Mouse (Mus musculus): ENCODE results near the gene Lig4.
A peak's percentile ranks its signal among the peaks of the same experiment; 100 is the strongest.

The Lig4 gene

DNA sequence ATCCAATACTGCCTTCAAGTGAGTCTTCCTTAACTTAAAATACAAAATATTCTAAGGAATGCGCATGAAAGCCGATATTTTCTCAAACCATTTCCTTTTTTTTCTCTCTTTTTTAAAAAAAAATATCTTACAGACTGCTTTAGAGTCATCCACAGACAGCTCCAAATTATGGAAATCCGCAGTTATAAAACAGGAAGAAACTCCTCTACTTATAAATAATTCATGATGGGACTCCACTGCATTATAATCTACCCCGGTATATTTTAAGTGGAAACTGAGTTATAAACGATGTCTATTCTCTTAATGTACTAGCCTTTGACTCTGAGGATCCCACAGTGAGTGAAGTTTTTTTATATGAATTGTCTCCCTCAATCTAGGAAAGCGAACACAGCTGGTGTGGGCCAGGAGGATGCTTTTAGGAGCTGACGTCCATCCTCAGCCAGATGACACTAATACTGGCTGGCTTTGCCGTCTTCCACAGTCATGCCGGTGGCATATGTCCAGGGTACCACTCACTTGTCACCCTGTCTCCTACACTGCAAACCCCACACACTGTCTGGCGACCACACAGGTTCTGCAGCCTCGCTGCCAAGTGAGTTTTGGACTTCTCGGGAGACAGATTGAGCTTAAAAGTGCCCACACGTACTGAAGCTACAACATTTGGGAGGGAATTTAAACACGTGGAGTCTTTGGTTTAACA is 47.6 kb downstream of the Lig4 start:
- DNase-seq (ENCODE audit: low spot score): peak; percentile 41
